Mouse (Mus musculus): Measurements from ENCODE around the gene Ovol2.

- TF ChIP-seq GATA1 (IDR thresholded peaks at IDR 0.05; ENCODE audit: borderline replicate concordance, low read length): no peak
- TF ChIP-seq FLI1 (IDR thresholded peaks at IDR 0.05; ENCODE audit: low read length): no peak
These were observed at the start of gene Ovol2 for GRCm38 (mm10) chr2:144331401-144332302.

All from megakaryocyte, embryonic 14.5 days (primary cell).